Mouse (Mus musculus) frontal cortex, adult (tissue): ENCODE measurements around the gene Gm48551.

Source experiments
- ATAC-seq: cut with Nextera tagmentation; 2 replicates; pipeline ENCODE4 v1.9.2; 2017; ENCODE audit warnings: mild to moderate bottlenecking, moderate library complexity, mixed read lengths; ENCODE audit not compliant: low TSS enrichment

The Gm48551 gene

DNA sequence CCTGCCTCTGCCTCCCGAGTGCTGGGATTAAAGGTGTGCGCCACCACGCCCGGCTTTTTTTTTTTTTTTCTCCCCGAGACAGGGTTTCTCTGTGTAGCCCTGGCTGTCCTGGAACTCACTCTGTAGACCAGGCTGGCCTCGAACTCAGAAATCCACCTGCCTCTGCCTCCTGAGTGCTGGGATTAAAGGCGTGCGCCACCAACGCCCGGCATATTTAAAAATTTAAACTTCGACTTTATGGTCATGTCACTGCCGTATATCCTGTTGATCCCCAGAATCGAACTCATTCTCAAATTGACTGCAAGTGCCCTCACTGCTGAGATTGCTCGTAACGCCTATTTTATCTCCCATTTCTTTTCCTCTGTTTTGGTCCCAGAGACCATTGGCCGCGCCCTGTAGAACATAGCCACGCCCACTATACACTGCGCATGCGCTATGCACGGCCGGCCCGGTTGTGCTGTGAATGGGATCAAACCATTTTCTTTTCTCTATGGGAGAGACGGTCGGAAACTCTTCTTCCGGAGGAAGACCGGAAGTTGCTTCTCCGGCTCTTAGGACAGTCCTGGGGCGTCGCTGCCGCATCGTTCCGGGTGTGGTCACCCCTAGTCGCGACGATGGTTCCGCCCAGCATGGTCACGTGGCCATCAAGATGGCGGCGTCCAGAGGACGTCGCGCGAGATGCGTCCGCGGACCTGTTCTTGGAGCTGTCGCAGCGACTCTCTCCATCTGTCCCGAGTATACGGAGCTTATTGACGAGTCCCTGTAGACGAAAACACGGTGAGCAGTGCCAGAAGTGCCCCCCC is at the start of gene Gm48551, which contains the start of gene Dohh:
Gm48551 (plus strand) TSS at position 665 of the 803 bp plus-strand sequence.
Dohh (plus strand) TSS at position 627 of the 803 bp plus-strand sequence.
- ATAC-seq: peak; percentile 96

DNA sequence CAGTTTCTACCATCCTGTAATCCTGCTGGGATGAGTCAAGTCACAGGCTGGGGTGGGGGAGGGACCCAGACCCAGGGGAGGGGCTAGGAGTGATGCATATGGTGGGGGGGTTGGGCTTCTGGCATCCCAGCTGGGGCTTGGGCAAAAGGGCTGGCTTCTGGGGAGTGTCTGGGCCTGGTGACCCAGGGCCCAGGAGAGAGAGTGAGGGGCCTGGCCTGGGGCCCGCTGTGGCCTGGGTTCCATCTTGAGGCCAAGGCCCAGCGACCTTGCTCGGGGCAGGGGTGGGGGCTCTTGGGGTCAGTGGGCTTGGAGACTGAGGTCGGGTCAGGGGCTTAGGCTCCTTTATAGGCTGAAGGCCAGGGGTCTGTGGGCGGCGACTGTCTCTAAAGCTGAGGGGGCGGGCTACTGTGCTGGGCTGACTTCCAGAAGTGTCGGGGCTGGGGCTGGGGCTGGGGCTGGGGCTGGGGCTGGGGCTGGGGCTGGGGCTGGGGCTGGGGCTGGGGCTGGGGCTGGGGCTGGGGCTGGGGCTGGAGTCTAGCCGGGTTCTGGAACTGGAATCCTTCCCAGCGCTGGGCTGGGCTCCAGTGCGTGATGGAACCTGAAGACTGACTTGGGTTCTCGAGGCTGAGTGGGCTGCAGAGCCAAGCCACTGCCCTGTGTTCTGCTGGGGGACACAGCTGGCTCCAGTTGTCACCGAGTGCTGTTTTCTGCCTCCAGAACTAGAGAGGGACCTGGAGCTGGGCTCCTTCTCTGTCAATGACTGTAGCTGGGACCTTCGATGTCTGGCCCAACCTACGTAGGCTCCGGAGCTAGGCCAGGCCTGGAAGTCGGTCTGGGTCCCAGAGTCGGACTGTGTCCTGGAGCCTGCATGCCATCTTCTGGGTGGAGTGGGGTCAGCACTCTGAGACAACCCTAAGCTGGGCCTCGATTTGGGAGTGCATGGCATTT is 48.6 kb upstream of the Gm48551 start:
- no peak for ATAC-seq

DNA sequence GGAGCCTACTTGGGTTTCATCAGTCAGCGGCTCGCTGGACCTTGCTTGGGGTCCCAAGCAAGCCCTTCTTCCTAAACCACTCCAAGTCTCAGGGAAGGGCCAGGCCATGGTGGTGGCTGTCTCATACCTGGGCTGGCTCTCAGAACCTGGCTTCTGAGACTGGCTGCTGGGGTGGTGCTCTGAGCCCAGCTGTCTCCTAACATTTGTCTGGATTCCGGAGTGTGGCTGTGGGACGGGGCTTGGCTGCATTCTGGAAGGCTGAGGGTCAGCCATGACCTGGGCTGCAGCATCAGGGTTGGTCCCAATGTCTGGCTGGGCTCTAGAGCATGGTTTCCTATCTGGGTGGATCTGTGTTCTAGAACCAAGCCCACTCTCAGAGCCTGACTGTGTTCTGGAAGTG is 47.7 kb upstream of the Gm48551 start:
- ATAC-seq: no peak

GRCm38 (mm10) chr10:81340551-81341332 is 43.5 kb upstream of the Gm48551 start:
- no peak for ATAC-seq

DNA sequence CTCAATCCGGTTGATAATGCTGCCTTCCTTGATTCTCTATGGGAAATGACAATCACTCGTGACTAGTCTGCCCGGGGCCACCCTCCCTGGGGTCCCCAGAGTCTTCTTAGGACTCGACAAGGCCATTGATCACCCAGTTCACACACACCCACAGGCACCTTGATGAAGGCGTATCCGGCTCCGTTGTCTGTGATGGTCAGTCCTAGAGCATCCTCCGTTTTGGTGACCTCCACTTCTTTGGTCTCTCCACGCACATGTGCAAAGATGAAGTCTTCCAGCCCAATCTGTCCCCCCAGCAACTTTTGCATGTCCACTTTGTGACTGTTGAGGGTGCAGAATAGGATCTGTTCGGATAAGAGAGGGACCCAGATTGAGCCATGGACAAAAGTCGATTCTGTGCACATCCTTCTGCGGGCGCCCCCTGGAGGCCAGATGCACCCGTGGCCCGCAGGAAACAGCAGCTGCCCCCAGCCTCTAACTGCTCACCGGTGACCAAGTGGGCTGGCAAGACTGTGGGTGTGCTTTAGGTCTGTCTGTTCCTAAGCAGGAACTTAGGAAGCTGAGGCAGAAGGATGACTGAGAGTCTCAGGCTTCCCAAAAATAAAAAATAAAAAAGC is 42.8 kb upstream of the Gm48551 start:
- no peak for ATAC-seq

DNA sequence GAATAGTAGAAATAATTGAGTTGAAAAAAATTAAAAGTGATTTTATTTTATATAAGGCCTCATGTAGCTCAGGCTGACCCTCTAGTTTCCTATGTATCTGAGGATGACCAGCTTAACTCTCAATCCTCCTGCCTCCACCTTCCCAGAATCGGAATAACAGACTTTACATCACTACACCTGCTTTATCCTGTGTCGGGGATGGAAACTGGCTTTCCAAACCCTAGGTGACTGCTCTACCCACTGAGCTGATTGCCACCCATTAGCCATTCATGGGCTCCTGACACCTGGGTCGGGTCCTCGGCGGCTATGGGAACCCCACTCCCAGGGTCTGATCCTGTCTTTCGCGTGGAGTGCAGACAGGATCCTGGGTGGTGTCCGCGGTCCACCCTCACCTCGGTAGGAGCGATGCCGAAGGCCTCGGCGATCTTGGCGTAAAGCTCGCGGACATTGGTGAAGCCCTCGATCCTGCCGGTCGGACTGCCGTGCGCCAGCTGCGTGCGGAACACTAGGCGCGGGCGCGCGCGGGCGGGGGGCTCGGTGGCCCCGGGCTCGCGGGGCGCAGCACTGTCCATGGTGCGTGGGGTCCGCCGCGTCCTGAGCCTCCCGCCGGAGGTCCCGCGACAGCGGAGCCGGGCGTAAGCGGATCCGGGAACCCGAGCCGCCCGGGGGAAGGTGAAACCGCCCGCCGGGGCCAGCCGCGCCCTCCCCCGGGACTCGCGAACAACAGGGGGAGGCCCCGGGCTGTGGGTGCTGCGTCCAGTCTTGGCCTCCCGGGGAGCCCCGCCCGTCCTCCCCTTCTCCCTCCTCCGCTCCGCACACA is 41.4 kb upstream of the Gm48551 start, which contains the start of gene Gipc3:
Gipc3 (minus strand) TSS at position 581 of the 820 bp plus-strand sequence.
- no peak for ATAC-seq

- ATAC-seq: no peak
Observed at GRCm38 (mm10) chr10:81344421-81345161, 39.7 kb upstream of the Gm48551 start.

DNA sequence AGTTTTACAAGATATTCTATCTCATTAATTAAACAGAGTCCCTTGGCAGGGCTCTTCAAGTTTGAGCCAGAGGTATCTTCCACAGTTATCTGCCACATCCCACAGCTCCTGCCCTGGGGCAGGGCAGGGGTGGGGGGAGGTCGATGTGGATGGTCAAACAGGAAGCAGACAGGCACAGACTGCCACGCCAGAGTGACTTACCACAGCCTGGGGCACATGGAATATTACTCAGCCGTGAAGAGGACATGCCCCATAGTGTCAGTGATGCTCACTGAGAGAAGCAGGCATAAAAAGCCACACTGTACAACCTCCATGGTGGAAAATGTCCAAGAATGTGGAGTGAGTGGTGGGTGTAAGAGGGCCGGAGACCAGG is 39.1 kb upstream of the Gm48551 start:
- no peak for ATAC-seq

DNA sequence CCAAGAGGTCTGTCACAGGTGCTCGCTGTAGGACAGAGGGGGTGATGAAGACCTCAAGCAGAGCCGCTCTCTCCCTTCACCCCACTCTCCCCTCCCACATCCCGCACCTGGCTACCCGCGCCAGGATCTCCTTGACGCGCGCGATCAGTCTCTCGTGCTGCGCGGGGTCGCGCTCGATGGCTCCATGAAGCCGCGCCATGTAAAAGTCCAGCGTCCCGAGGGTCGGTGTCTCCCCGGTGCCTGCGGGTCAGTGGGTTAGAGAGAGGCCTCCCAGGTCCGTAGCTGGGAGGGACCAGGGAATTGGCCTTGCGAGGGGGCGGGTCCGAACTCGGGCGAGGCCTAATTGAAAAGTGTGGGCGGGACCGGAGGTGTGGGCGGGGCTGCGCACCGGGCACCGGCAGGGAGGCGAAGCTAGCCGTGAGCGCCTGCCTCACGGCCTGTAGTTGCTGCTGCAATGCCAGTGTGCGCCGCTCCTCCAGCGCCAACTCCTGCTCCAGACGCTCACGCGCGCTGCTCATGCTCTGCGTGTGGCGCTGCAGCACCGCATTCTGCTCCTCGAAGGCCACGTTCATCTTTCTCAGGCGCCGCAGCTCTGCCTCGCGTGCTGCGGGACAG is 37.7 kb upstream of the Gm48551 start:
- ATAC-seq: peak; percentile 38

GRCm38 (mm10) chr10:81349146-81349545 is 35.1 kb upstream of the Gm48551 start:
- no peak for ATAC-seq

GRCm38 (mm10) chr10:81349961-81350350 is 34.3 kb upstream of the Gm48551 start:
- ATAC-seq: no peak

GRCm38 (mm10) chr10:81350351-81351063 is 33.8 kb upstream of the Gm48551 start, which contains the start of gene Hmg20b:
Gene Hmg20b, minus strand, starts transcription at chr10:81350480.
- ATAC-seq: peak; percentile 96

DNA sequence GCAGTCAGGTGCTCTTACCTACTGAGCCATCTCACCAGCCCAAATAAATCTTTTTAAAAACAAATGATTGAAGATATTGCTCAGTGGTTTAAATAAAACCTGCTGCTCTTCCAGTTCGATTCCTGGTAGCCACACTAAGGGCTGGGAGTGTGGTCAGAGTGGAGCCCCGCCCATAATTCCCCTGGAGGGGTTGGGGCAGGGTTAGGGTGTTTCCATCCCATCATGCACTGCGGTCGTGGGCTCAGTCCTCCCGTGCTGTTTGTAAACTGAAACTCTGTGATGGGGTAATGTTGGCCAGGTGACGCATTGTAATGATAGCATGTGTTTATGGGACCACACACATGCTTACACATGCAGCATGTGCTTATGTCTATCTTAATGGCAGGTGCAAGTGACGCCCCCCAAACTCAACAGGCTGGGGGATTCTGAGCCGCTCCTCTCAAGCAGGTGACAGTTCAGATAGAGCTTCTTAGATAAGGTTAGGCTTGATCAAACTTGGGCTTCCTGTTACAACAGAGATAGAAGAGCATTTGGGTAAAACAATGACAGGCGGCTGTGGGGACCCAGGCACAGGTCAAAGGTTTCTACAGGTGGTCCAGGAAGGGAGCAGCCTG is 32.5 kb upstream of the Gm48551 start:
- ATAC-seq: no peak

- no peak for ATAC-seq
Observed at GRCm38 (mm10) chr10:81354738-81355477, 29.4 kb upstream of the Gm48551 start.

DNA sequence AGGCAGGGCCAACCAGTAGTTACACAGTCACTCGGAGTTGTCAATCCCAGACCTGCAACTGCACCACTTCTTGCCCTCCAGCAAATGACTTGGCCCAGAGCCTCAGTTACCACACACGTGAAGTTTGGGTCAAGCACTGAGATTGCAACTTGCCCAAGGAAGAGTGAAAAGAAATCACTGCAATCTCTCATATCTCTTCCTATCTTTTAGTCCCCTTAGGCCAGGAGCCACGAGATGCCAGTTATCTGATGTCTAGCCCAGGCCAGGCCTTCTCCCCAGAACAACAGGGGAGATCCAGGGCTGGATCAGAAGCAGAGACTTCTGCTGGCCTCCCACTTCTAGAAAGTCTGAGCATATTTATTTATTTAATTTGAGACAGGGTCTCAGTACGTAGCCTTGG is 28.7 kb upstream of the Gm48551 start:
- ATAC-seq: no peak

GRCm38 (mm10) chr10:81356352-81356990 is 27.8 kb upstream of the Gm48551 start:
- no peak for ATAC-seq
